Mouse (Mus musculus) small intestine, adult 2 months (tissue): Measurements from ENCODE around the gene Cep250.

Experiments
- CTCF ChIP-seq: fragments of 200-500 bp; IDR thresholded peaks from 2 replicates; pipeline ENCODE4 v1.5.1; 2012; ENCODE audit warnings: low read depth, mild to moderate bottlenecking, control low read depth, inconsistent platforms, low read length, moderate library complexity, mixed read lengths; ENCODE audit not compliant: insufficient replicate concordance, insufficient read length; ENCODE audit errors: extremely low read depth
- POLR2A ChIP-seq: fragments of 200-500 bp; IDR thresholded peaks from 2 replicates; pipeline ENCODE4 v1.6.1; 2012; ENCODE audit warnings: low read depth, mild to moderate bottlenecking, control low read depth, inconsistent platforms, low read length, moderate library complexity

GRCm38 (mm10) chr2:155989085-155989484, 32.8 kb downstream of the Cep250 start:
- TF ChIP-seq CTCF = no peak
- TF ChIP-seq POLR2A = no peak
